Mouse (Mus musculus): ENCODE results near the gene Zc3h7a. TPM values are rescaled to one million over a fixed set of nuclear protein-coding genes. Genes with fewer than 3 reads are reported as not detected.
A peak's percentile ranks its signal among the peaks of the same experiment; 100 is the strongest.

The Zc3h7a gene
- total and polyA plus RNA-seq, 3 experiments: 48.7 to 202 (median 77.4) TPM

DNA sequence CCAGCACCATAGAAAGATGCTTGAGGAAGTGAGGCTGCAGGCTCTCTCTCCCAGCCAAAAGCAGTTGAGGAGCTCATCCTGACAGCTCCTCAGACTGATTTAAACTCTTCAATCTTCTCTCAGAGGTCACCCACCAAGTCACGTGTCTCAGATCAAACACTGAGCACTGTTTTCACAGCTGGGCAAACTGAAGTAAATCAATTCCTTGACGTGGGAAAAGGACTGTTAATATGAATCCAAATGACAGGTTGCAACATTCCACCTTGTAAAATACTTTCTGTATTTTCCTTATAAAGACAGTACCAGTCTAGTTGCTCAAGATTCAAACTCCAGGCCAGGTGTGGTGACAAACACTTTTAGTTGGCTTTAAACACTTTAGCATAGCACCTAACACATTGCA is 43.4 kb downstream of the Zc3h7a start:
- peak; percentile 49 for DNase-seq (ENCODE audit: low read depth, low spot score)
- no peak for TF ChIP-seq RAD21 (IDR thresholded peaks at IDR 0.05; ENCODE audit: low read depth, low read length)
- TF ChIP-seq NRF1 (IDR thresholded peaks at IDR 0.05; ENCODE audit: insufficient read depth, low read depth, low read length, poor library complexity, severe bottlenecking): no peak
- TF ChIP-seq MEF2A (IDR thresholded peaks at IDR 0.05; ENCODE audit: extremely low read depth, insufficient replicate concordance, low read depth, low read length, poor library complexity, severe bottlenecking): no peak
- TF ChIP-seq KAT2A (conservative IDR thresholded peaks at IDR 0.05; ENCODE audit: low read depth, low read length): no peak
- no peak for TF ChIP-seq POLR2AphosphoS5 (IDR thresholded peaks at IDR 0.05; ENCODE audit: borderline replicate concordance, low read depth, low read length)
- TF ChIP-seq MXI1 (IDR thresholded peaks at IDR 0.05; ENCODE audit: low read depth, low read length): no peak
- TF ChIP-seq BHLHE40 (IDR thresholded peaks at IDR 0.05; ENCODE audit: borderline replicate concordance, low read depth, low read length): no peak
- no peak for TF ChIP-seq MAZ (IDR thresholded peaks at IDR 0.05; ENCODE audit: low read depth, low read length)
- TF ChIP-seq CHD2 (IDR thresholded peaks at IDR 0.05; ENCODE audit: low read length): no peak
- no peak for TF ChIP-seq POLR2A (IDR thresholded peaks at IDR 0.05; ENCODE audit: control insufficient read depth in 1 of 2, insufficient read depth in 1 of 2, low read depth in 1 of 2, low read length in 2 of 2, poor library complexity in 1 of 2)
- Histone ChIP-seq H3K27me3 (ENCODE audit: control insufficient read depth in 1 of 2, insufficient read depth in 2 of 2, low read length in 2 of 2) (no peaks in the 10 kb centered on the region), H3K36me3 (ENCODE audit: control insufficient read depth in 1 of 2, insufficient read depth in 2 of 2, low read length in 2 of 2) (peaks cover 7 to 28% of the 10 kb centered on the region in 2 experiments), H3K79me2 (ENCODE audit: control insufficient read depth, insufficient read depth, low read length, poor library complexity) (peaks cover 34% of the 10 kb centered on the region), H3K27ac (ENCODE audit: control insufficient read depth, low read depth, low read length) (no peak overlapping the region), H3K4me3 (ENCODE audit: control insufficient read depth in 1 of 2, insufficient read depth in 1 of 2, low read depth in 2 of 2, low read length in 2 of 2) (peak overlapping the region; percentile 81 to 100; a peak in 3 of 4 replicates), H3K9me3 (replicated peaks; ENCODE audit: insufficient read depth, low read length) (no peaks in the 10 kb centered on the region), H3K4me1 (ENCODE audit: control insufficient read depth in 1 of 2, insufficient read depth in 2 of 2, low read length in 2 of 2) (peaks cover 4 to 9% of the 10 kb centered on the region in 2 experiments), H3K9ac (ENCODE audit: control insufficient read depth, low read depth, low read length, poor library complexity, severe bottlenecking) (peak overlapping the region; percentile 96)

DNA sequence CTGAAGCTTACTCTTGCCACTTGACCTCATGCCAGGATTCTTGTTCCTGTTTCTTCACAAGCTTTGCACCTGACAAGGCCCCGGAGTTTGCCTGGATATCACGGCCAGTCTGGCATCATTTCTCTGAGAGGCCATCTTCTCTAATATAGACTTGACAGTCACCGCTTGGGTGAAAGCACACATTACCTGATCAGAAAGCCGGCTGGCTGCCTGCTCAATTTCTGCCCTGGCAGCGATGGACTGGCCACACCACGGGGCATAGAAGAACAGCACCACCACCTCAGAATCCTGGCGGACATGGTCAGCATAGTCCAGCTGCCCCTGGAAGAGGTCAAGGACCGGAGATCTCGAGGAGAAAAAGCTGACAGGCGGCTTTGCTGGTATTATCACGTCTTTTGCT is 47.9 kb downstream of the Zc3h7a start:
- H3K4me1 ChIP-seq (ENCODE audit: control insufficient read depth in 1 of 2, insufficient read depth in 2 of 2, low read length in 2 of 2): peaks cover 4 to 9% of the 10 kb centered on the region in 2 experiments
- H3K27ac ChIP-seq (ENCODE audit: control insufficient read depth, low read depth, low read length): no peak overlapping the region
- no peak overlapping the region for H3K9ac ChIP-seq (ENCODE audit: control insufficient read depth, low read depth, low read length, poor library complexity, severe bottlenecking)
- no peaks in the 10 kb centered on the region for H3K27me3 ChIP-seq (ENCODE audit: control insufficient read depth in 1 of 2, insufficient read depth in 2 of 2, low read length in 2 of 2)
- H3K36me3 ChIP-seq (ENCODE audit: control insufficient read depth in 1 of 2, insufficient read depth in 2 of 2, low read length in 2 of 2): peaks cover 17 to 25% of the 10 kb centered on the region in 2 experiments
- no peaks in the 10 kb centered on the region for H3K9me3 ChIP-seq (replicated peaks; ENCODE audit: insufficient read depth, low read length)
- peak; percentile 28 for DNase-seq (ENCODE audit: low read depth, low spot score)
- H3K79me2 ChIP-seq (ENCODE audit: control insufficient read depth, insufficient read depth, low read length, poor library complexity): peaks cover 24% of the 10 kb centered on the region
- H3K4me3 ChIP-seq (ENCODE audit: control insufficient read depth in 1 of 2, insufficient read depth in 1 of 2, low read depth in 2 of 2, low read length in 2 of 2): no peak overlapping the region
- TF ChIP-seq ETS1 (IDR thresholded peaks at IDR 0.05; ENCODE audit: low read depth, low read length) (no peak), HCFC1 (IDR thresholded peaks at IDR 0.05; ENCODE audit: low read depth, low read length) (no peak)

DNA sequence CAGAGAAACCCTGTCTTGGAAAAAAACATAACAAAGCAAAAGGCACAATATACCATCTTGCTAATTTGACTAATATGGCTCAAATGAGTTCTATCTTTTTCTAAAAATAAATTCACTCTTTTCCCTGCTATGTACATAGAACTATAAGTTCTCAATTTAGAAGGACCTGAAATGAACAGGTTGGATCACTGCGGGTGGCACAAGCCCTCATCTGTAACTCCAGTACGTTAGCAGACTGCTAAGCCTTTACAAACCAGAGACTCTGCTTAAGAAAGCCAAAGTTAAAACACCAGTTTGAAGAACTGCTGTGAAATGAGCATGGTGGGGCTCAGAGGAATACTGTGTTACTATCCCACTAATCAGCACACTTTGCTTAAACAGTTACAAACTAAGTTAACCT is 50.8 kb downstream of the Zc3h7a start:
- no peak overlapping the region for H3K27ac ChIP-seq (ENCODE audit: control insufficient read depth, low read depth, low read length)
- no peaks in the 10 kb centered on the region for H3K9me3 ChIP-seq (replicated peaks; ENCODE audit: insufficient read depth, low read length)
- H3K4me1 ChIP-seq (ENCODE audit: control insufficient read depth in 1 of 2, insufficient read depth in 2 of 2, low read length in 2 of 2): no peaks in the 10 kb centered on the region
- peaks cover 0 to 33% of the 10 kb centered on the region in 2 experiments; a peak in 2 of 4 replicates for H3K36me3 ChIP-seq (ENCODE audit: control insufficient read depth in 1 of 2, insufficient read depth in 2 of 2, low read length in 2 of 2)
- no peak for TF ChIP-seq CHD1 (IDR thresholded peaks at IDR 0.05; ENCODE audit: low read depth, low read length)
- TF ChIP-seq ELF1 (IDR thresholded peaks at IDR 0.05; ENCODE audit: low read depth, low read length): no peak
- no peak for TF ChIP-seq MAX (IDR thresholded peaks at IDR 0.05; ENCODE audit: low read length)
- TF ChIP-seq NELFE (IDR thresholded peaks at IDR 0.05; ENCODE audit: low read depth, low read length): no peak
- peaks cover 5% of the 10 kb centered on the region; the same call in 1 of the 2 replicates for H3K79me2 ChIP-seq (ENCODE audit: control insufficient read depth, insufficient read depth, low read length, poor library complexity)
- H3K27me3 ChIP-seq (ENCODE audit: control insufficient read depth in 1 of 2, insufficient read depth in 2 of 2, low read length in 2 of 2): no peaks in the 10 kb centered on the region
- H3K9ac ChIP-seq (ENCODE audit: control insufficient read depth, low read depth, low read length, poor library complexity, severe bottlenecking): no peak overlapping the region
- H3K4me3 ChIP-seq (ENCODE audit: control insufficient read depth in 1 of 2, insufficient read depth in 1 of 2, low read depth in 2 of 2, low read length in 2 of 2): no peak overlapping the region
- DNase-seq (ENCODE audit: low read depth, low spot score): no peak

Data from MEL (cell line).